Mouse (Mus musculus) liver, embryonic 16.5 days (tissue): ENCODE measurements around the gene Plxnc1. TPM values are rescaled to one million over a fixed set of nuclear protein-coding genes. Genes with fewer than 3 reads are reported as not detected.

Source experiments
- ATAC-seq: fragments of 200-750 bp; cut with Nextera tagmentation; 2 replicates; pipeline ENCODE4 v1.8.0; 2017; ENCODE audit warnings: low read depth, mild to moderate bottlenecking, moderate number of reproducible peaks, moderate library complexity
- H3K27ac ChIP-seq: fragments of 300-500 bp; sonication (generic); 2 replicates; pipeline ENCODE4 v1.5.1; 2014; ENCODE audit warnings: mild to moderate bottlenecking, low read length
- H3K27me3 ChIP-seq: fragments of 300-500 bp; sonication (generic); 2 replicates; pipeline ENCODE4 v1.6.1; 2014; ENCODE audit warnings: low read depth, low read length, mixed read lengths; ENCODE audit not compliant: control insufficient read depth, insufficient read depth
- H3K36me3 ChIP-seq: fragments of 300-500 bp; sonication (generic); 2 replicates; pipeline ENCODE4 v1.6.1; 2014; ENCODE audit warnings: mild to moderate bottlenecking; ENCODE audit not compliant: control insufficient read depth, insufficient read depth
- H3K4me1 ChIP-seq: fragments of 300-500 bp; sonication (generic); 2 replicates; pipeline ENCODE4 v1.6.1; 2014; ENCODE audit warnings: low read depth, low read length, mixed read lengths; ENCODE audit not compliant: control insufficient read depth
- H3K4me2 ChIP-seq: fragments of 300-500 bp; sonication (generic); 2 replicates; pipeline ENCODE4 v1.6.1; 2014; ENCODE audit warnings: low read depth, low read length, mixed read lengths
- H3K4me3 ChIP-seq: fragments of 300-500 bp; sonication (generic); 2 replicates; pipeline ENCODE4 v1.5.1; 2014; ENCODE audit warnings: low read depth, mild to moderate bottlenecking, low read length
- H3K9ac ChIP-seq: fragments of 300-500 bp; sonication (generic); 2 replicates; pipeline ENCODE4 v1.6.1; 2014; ENCODE audit warnings: low read depth, low read length
- H3K9me3 ChIP-seq: fragments of 300-500 bp; sonication (generic); replicated peaks from 2 replicates; pipeline ENCODE4 v1.6.1; 2016; ENCODE audit warnings: low read length; ENCODE audit not compliant: control insufficient read depth
- WGBS: fragments of 180-500 bp; shearing (Covaris S2); extraction: QIAGEN DNeasy Blood & Tissue Kit; methylation state at CpG from one replicate; pipeline ENCODE4 v1.1.7; 2014; ENCODE audit not compliant: insufficient replicate concordance; 5-methylcytosine and 5-hydroxymethylcytosine counted together
- polyA plus RNA-seq: library from polyadenylated mRNA; unstranded; fragments of >200 nt; fragmentation: Nextera tagmentation; extraction: Ambion mirVana; gene quantifications from 2 replicates; pipeline ENCODE4 v1.2.1, GENCODE M21; 2015

Plxnc1 gene
- polyA plus RNA-seq, 1 experiment from 2014 or later: 1.5 TPM

- 0 out of 2 replicates have a peak overlapping the region, but pooled peaks have one; percentile 5 for H3K27ac ChIP-seq
- H3K4me3 ChIP-seq: no peak overlapping the region
- no peaks in the 10 kb centered on the region for H3K27me3 ChIP-seq
- H3K9me3 ChIP-seq: no peaks in the 10 kb centered on the region
- H3K4me1 ChIP-seq: no peaks in the 10 kb centered on the region; the same call in 1 of the 2 replicates
- H3K36me3 ChIP-seq: no peaks in the 10 kb centered on the region
- 33% methylated on average over 6 of the region's 6 CpGs for WGBS
- peak overlapping the region; percentile 21; the same call in 1 of the 2 replicates for H3K4me2 ChIP-seq
- no peak overlapping the region for H3K9ac ChIP-seq
- peak; percentile 35; the same call in 1 of the 2 replicates for ATAC-seq
Observed at GRCm38 (mm10) chr10:94829407-94829806, 115.2 kb downstream of the Plxnc1 start.

DNA sequence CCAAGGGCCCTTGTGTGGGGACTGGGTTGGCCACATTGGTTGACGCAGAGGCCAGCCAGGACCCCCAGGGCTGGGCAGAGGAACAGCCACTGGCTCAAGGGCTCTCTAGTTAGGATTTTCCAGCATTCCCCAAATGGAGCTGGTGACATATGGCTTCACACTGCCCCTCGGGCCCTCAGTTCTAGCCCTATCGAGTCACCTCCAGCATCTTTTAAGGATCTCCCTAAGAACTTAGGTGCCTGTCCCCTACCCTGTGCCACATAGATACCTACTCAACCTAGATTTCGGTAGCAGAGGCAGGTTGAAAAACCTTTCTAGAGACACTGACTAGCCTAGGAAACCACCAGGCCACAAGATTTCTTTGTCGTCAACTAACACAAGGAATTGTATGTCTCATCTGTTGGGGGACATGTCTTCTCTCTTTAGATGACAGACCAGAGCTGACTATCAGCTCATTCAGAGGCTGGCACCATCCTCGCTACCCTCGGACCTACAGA is 115.9 kb downstream of the Plxnc1 start:
- 60% methylated on average over 7 of the region's 7 CpGs for WGBS
- no peaks in the 10 kb centered on the region for H3K36me3 ChIP-seq
- H3K9ac ChIP-seq: no peak overlapping the region
- H3K4me2 ChIP-seq: 0 out of 2 replicates have a peak overlapping the region, but pooled peaks have one; percentile 21
- ATAC-seq: no peak
- H3K27me3 ChIP-seq: no peaks in the 10 kb centered on the region
- no peaks in the 10 kb centered on the region for H3K9me3 ChIP-seq
- no peaks in the 10 kb centered on the region; the same call in 1 of the 2 replicates for H3K4me1 ChIP-seq
- no peak overlapping the region for H3K4me3 ChIP-seq
- H3K27ac ChIP-seq: no peak overlapping the region

DNA sequence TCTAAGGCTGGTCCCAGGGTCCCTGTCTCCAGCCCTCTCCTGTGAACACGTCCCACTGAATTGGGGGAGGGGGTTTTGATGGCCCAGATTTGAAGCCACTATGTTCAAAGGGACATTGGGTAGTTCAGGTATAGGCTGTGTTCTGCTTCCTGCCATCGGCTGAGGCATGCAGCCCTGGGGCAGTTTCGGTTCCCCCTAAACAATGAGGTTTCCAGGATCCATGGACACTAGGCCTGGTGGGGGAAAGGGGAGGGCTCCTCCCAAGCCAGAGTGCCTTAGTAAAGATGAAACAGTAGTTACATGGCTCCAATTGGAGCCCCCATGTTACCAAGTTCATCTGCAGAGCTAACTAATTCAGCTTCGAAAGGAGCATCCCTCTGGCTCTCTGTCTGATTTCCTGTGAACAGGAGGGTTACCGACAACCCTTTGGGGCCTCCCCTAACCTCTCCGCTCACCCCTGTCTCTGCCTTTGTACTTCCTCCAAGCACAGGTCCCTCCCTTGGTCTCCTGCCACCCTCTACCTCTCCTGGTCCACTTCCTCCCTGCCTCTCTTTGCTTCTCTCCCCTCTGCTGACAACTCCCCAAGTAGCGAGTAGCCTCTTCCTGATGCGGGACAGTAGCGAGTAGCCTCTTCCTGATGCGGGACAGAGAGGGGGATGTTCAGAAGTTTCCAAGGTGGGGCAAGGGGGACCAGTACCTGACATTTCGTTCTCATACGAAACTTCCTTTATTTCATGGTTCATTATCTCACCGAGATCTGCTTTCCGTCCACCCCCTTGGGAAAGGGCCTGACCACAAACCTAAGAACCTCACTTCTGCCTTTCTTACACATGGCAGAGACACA is 116.5 kb downstream of the Plxnc1 start:
- WGBS: 53% methylated on average over 14 of the region's 14 CpGs

DNA sequence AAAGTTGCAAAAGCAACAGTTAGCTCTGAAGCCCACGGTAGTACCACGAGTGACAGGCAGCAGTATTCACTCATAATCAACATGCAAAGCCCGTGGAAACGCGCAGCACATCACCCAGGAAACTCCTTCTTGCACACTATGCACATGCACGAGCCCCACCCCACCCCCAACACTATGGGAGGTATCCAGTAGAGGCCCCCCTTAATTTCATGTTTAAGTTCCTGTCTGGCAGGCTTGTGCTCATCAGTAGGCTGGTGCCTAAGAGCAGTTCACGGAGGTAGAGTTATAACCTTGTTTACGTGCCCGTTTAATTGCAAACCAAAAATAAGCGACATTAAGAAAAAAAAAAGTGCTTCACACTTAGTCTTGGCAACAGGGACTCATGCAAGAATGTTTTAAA is 117.3 kb downstream of the Plxnc1 start:
- Histone ChIP-seq H3K9me3 (no peaks in the 10 kb centered on the region), H3K27ac (peak overlapping the region; percentile 16; the same call in 1 of the 2 replicates), H3K27me3 (no peaks in the 10 kb centered on the region), H3K4me3 (no peak overlapping the region), H3K4me1 (no peaks in the 10 kb centered on the region; the same call in 1 of the 2 replicates), H3K36me3 (no peaks in the 10 kb centered on the region), H3K4me2 (no peak overlapping the region), H3K9ac (no peak overlapping the region)
- no peak for ATAC-seq
- WGBS: 82% methylated on average over 10 of the region's 10 CpGs

More for the DNA sequence above, 116.5 kb downstream of the Plxnc1 start:
- H3K36me3 ChIP-seq: no peaks in the 10 kb centered on the region
- peak overlapping the region; percentile 16 for H3K27ac ChIP-seq
- H3K4me3 ChIP-seq: no peak overlapping the region
- 0 out of 2 replicates have a peak overlapping the region, but pooled peaks have one; percentile 9 for H3K4me2 ChIP-seq
- no peak for ATAC-seq
- H3K9ac ChIP-seq: no peak overlapping the region
- no peaks in the 10 kb centered on the region; the same call in 1 of the 2 replicates for H3K4me1 ChIP-seq
- no peaks in the 10 kb centered on the region for H3K9me3 ChIP-seq
- no peaks in the 10 kb centered on the region for H3K27me3 ChIP-seq

DNA sequence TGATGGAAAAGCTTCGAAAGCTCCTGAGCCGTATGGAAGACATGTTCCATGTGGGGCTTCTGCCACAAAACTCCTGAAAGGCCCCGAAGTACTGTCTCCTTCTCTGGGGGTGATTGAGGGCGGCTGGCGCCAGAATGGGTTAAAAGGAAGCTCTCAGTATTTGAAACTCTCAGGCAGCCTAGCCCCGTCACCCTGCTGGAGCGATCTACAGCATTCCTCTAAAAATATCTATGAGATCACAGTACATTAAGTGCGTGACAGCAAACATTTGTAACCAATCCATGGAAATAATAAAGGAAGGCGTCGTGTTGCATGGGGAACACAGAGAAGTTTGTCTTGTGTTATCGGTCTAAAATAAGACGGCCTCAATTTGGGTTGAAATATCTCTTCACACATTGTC is 118.2 kb downstream of the Plxnc1 start:
- Histone ChIP-seq H3K27me3 (no peaks in the 10 kb centered on the region), H3K9me3 (no peaks in the 10 kb centered on the region), H3K4me3 (no peak overlapping the region), H3K9ac (no peak overlapping the region), H3K36me3 (no peaks in the 10 kb centered on the region), H3K4me1 (no peaks in the 10 kb centered on the region; the same call in 1 of the 2 replicates), H3K4me2 (no peak overlapping the region), H3K27ac (no peak overlapping the region)
- no peak for ATAC-seq
- WGBS: 77% methylated on average over 12 of the region's 12 CpGs

- Histone ChIP-seq H3K4me3 (no peak overlapping the region), H3K36me3 (no peaks in the 10 kb centered on the region), H3K4me2 (no peak overlapping the region), H3K4me1 (no peaks in the 10 kb centered on the region; the same call in 1 of the 2 replicates), H3K9ac (no peak overlapping the region), H3K27ac (no peak overlapping the region), H3K9me3 (no peaks in the 10 kb centered on the region), H3K27me3 (no peaks in the 10 kb centered on the region)
- peak; percentile 25; the same call in 1 of the 2 replicates for ATAC-seq
- WGBS: 85% methylated on average over 2 of the region's 2 CpGs
Observed at GRCm38 (mm10) chr10:94825951-94826350, 118.7 kb downstream of the Plxnc1 start.

GRCm38 (mm10) chr10:94823971-94824760 is 120.5 kb downstream of the Plxnc1 start:
- Histone ChIP-seq H3K4me1 (no peaks in the 10 kb centered on the region; the same call in 1 of the 2 replicates), H3K9me3 (no peaks in the 10 kb centered on the region), H3K4me2 (no peak overlapping the region), H3K27me3 (no peaks in the 10 kb centered on the region), H3K9ac (no peak overlapping the region), H3K4me3 (no peak overlapping the region), H3K36me3 (no peaks in the 10 kb centered on the region), H3K27ac (no peak overlapping the region)
- WGBS: 74% methylated on average over 11 of the region's 11 CpGs
- no peak for ATAC-seq

DNA sequence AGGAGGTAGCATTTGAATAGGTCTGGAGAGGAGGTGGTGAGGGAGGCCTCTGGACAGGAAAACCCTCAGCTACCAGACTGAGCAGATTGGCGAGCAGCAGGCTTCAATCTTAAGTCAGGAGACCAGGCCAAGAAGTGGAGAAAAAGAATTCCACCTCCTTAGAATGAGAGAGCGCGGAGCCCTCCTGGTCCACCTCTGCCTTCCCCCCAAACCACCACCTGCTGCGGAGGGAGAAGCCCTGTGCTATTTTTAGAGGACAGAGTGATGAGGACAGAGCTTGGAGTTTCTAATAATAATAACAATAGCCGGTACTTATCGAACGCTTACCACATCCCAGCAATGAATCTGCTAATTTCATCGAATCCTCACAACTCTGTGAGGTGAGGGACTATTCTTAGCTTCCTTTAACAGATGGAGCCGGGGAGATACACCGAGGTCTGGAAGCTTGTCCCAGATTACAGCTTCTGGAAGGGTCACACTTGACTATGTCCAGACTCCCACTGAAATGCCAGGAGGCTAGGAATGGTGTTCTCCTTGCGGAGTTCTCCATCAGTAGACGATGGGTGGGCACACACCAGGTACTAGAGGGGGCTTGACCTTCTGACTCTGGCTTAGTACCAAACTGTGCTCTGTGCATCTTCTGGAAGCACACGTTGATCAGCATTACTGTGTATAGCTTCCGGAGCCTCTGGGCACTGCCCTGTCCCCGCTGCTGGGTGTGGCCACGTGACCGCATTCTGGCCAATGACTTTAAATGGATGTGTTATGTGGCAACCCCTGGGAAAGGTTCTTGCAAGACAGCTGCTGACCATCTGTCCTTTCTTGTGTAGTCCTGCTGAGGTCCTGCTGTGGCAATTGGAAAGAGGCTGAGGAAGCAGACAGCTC is 125.6 kb downstream of the Plxnc1 start:
- no peak for ATAC-seq
- no peak overlapping the region for H3K4me3 ChIP-seq
- 82% methylated on average over 17 of the region's 17 CpGs for WGBS

More for the DNA sequence above, 125.6 kb downstream of the Plxnc1 start:
- Histone ChIP-seq H3K4me1 (no peaks in the 10 kb centered on the region), H3K9ac (no peak overlapping the region), H3K4me2 (no peak overlapping the region), H3K36me3 (no peaks in the 10 kb centered on the region), H3K9me3 (no peaks in the 10 kb centered on the region), H3K27ac (no peak overlapping the region), H3K27me3 (no peaks in the 10 kb centered on the region)
